Mouse (Mus musculus) lung, embryonic 16.5 days (tissue): ENCODE results near the gene Gnb1l. TPM values are rescaled to one million over a fixed set of nuclear protein-coding genes. Genes with fewer than 3 reads are reported as not detected.
A peak's percentile ranks its signal among the peaks of the same experiment; 100 is the strongest.

ENCODE experiments used
- ATAC-seq: fragments of 200-750 bp; cut with Nextera tagmentation; 2 replicates; pipeline ENCODE4 v1.8.0; 2017; ENCODE audit warnings: low read depth, mild to moderate bottlenecking, moderate library complexity
- H3K27ac ChIP-seq: fragments of 300-500 bp; sonication (generic); 2 replicates; pipeline ENCODE4 v1.5.1; 2014; ENCODE audit warnings: mild to moderate bottlenecking, control low read depth, low read length
- H3K27me3 ChIP-seq: fragments of 300-500 bp; sonication (generic); 2 replicates; pipeline ENCODE4 v1.6.1; 2014; ENCODE audit warnings: low read depth, low read length, mixed read lengths; ENCODE audit not compliant: control insufficient read depth, insufficient read depth
- H3K36me3 ChIP-seq: fragments of 300-500 bp; sonication (generic); 2 replicates; pipeline ENCODE4 v1.6.1; 2014; ENCODE audit warnings: low read length; ENCODE audit not compliant: control insufficient read depth, insufficient read depth
- H3K4me1 ChIP-seq: fragments of 300-500 bp; sonication (generic); replicated peaks from 2 replicates; pipeline ENCODE4 v1.6.1; 2014; ENCODE audit warnings: low read length, mixed read lengths; ENCODE audit not compliant: control insufficient read depth, insufficient read depth
- H3K4me2 ChIP-seq: fragments of 300-500 bp; sonication (generic); 2 replicates; pipeline ENCODE4 v1.6.1; 2014; ENCODE audit warnings: low read depth, low read length, control low read depth
- H3K4me3 ChIP-seq: fragments of 300-500 bp; sonication (generic); 2 replicates; pipeline ENCODE4 v1.5.1; 2014; ENCODE audit warnings: mild to moderate bottlenecking, low read length, control low read depth
- H3K9ac ChIP-seq: fragments of 300-500 bp; sonication (generic); 2 replicates; pipeline ENCODE4 v1.6.1; 2014; ENCODE audit warnings: low read length, control low read depth
- H3K9me3 ChIP-seq: fragments of 300-500 bp; sonication (generic); 2 replicates; pipeline ENCODE4 v1.6.1; 2016; ENCODE audit warnings: low read length; ENCODE audit not compliant: control insufficient read depth
- WGBS: fragments of 180-500 bp; shearing (Covaris S2); extraction: QIAGEN DNeasy Blood & Tissue Kit; methylation state at CpG from one replicate; pipeline ENCODE4 v1.1.7; 2014; 5-methylcytosine and 5-hydroxymethylcytosine counted together
- polyA plus RNA-seq: library from polyadenylated mRNA; unstranded; fragments of >200 nt; fragmentation: Nextera tagmentation; extraction: Ambion mirVana; gene quantifications from 2 replicates; pipeline ENCODE4 v1.2.1, GENCODE M21; 2015

The Gnb1l gene
- polyA plus RNA-seq, 1 experiment from 2014 or later, result 14.1 TPM

DNA sequence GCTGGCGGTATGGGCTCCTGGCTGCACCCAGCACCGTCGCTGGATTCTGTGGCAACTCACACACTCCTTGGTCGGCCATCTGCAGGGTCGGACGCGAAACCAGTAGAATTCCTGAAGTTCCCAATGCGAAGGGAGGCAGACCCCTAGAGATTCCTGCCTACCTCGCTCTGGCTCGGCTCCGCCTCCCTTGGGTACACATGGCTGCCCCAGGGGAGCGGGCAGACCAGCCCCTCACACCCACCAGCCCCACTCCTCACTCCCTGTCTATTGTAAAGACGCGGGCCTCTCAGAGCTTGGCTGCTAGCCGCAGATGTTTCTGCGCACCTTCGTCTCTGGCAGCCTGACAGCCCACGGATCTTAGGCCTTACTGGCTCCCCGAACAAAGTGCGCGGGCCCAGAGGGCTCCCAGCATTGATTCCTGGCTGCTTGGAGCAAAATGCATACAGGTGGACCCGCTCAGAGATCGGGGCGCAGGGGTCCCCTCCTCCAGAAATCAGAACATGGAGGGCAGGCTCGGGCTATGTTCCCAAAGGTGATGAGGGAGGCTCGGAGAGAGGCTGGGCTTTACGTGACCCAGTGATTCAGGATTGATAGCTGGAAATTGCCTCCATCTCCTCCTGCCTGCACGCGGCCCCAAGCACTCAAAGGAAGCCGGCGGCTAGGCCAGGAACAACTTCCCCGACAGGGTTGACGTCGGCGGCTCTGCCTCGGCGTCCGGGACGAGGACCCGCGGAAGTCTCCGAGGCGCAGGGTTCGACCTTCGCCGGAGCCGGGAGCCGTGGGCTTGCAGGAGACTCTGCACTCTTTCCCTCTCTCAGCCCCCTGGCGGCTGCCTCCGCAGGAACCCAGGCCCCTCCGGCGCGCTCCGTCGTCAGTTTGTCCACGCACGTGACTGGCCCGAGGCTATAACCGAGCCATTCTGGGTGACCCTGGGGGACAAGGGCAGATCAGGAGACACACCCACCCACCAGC, 92.8 kb downstream of the Gnb1l start:
- Histone ChIP-seq H3K27me3 (peaks cover 55% of the 10 kb centered on the region), H3K4me2 (peak overlapping the region; percentile 67), H3K9ac (peak overlapping the region; percentile 1; the same call in 1 of the 2 replicates), H3K4me3 (peak overlapping the region; percentile 51), H3K9me3 (no peaks in the 10 kb centered on the region), H3K36me3 (no peaks in the 10 kb centered on the region), H3K4me1 (peaks cover 24% of the 10 kb centered on the region), H3K27ac (peak overlapping the region; percentile 49; the same call in 1 of the 2 replicates)
- peak; percentile 24 for ATAC-seq
- whole genome bisulfite sequencing, result 4% methylated on average over 59 of the region's 59 CpGs

DNA sequence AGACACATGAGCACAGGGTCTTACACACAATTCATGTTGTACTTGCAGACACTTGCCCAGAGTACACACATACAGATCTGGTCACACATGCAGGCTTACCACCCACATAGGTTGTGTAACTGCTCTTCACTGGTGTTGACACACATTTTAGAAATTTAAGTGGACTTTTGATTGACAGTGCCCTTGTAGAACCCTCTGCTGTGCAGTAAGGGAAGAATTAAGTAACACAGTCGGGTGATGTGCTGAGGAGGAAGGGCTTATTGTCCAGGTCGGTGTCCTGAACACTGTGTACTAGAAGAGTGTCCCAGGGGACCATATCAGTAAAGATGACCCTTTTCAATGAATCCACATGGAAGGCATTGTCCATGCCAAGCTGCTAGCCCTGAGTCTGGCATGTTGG, 95.4 kb downstream of the Gnb1l start:
- peaks cover 33% of the 10 kb centered on the region for H3K27me3 ChIP-seq
- 80% methylated on average over 2 of the region's 2 CpGs for WGBS
- no peak overlapping the region for H3K9ac ChIP-seq
- no peak overlapping the region for H3K27ac ChIP-seq
- no peaks in the 10 kb centered on the region for H3K36me3 ChIP-seq
- no peak overlapping the region for H3K4me3 ChIP-seq
- no peak overlapping the region for H3K4me2 ChIP-seq
- peaks cover 11% of the 10 kb centered on the region for H3K4me1 ChIP-seq
- H3K9me3 ChIP-seq, result no peaks in the 10 kb centered on the region
- no peak for ATAC-seq

DNA sequence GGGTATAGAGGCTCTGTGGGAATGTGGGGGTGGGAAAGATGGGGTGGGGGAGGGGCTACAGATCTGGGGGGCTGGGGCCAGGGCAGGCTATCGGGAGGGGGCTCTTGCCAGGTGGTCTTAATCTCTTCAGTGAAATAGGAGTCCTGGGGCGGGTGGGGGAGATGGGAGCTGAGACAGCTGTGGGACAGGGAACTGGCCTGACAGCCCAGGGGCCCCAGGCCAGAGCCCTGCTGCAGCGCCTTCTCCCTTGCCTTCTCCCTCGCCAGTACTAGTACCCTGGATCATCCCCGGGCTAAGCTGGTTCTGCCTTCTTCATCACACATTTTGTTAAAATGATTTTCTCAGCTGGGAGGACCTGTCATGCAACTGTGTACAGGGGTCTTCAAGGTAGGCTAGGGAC, 97.7 kb downstream of the Gnb1l start:
- H3K9me3 ChIP-seq, result no peaks in the 10 kb centered on the region
- no peak overlapping the region for H3K4me2 ChIP-seq
- peaks cover 7% of the 10 kb centered on the region; the same call in 1 of the 2 replicates for H3K4me1 ChIP-seq
- H3K4me3 ChIP-seq, result no peak overlapping the region
- H3K36me3 ChIP-seq, result no peaks in the 10 kb centered on the region
- H3K27me3 ChIP-seq, result peaks cover 10% of the 10 kb centered on the region
- no peak for ATAC-seq
- no peak overlapping the region for H3K9ac ChIP-seq
- H3K27ac ChIP-seq, result no peak overlapping the region
- WGBS, result 52% methylated on average over 5 of the region's 5 CpGs

DNA sequence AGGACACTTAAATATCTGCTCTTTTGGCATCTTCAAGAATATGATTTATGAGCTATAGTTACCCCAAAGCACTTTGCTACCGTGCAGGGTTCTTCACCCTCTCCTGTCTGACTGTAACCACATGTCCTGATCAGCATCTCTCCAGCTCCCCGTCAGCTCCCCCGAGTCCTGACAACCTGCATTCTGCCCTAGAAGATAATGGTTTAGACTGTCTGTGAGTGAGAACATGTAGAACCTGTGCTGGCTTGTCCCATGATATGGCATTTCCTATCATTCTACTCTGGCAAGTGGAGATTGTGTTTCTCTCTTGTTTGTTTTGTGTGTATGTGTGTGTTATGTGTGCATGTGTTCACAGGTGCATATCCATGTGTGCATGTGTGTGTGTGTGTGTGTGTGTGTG, 99.5 kb downstream of the Gnb1l start:
- Histone ChIP-seq H3K4me3 (no peak overlapping the region), H3K4me2 (no peak overlapping the region), H3K9ac (no peak overlapping the region), H3K36me3 (no peaks in the 10 kb centered on the region), H3K27ac (no peak overlapping the region), H3K9me3 (no peaks in the 10 kb centered on the region), H3K4me1 (0 out of 2 replicates have a peak, but pooled peaks cover 8% of the 10 kb centered on the region), H3K27me3 (peaks cover 3% of the 10 kb centered on the region; the same call in 1 of the 2 replicates)
- WGBS, result 55% methylated on average over 3 of the region's 3 CpGs
- ATAC-seq, result no peak

DNA sequence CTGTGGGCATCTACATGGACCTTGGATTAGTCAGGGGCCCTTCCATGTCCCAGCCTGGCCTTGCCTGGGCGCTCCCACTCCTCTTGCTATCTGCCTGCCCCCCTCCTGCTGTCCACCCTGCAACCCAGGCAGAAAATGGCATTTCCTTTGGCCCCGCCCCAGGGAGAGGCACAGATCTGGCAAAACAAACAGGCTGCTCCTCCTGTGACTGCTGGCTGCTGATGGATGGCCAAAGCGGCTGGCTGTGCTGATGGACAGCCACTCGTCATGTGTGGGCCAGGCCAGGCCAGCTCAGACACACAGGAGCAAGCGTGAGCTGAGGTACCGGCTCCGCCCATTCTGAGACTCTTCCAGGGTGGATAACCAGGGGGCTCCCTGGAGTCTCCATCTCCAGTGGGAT, 102.9 kb downstream of the Gnb1l start:
- peaks cover 20% of the 10 kb centered on the region; the same call in 1 of the 2 replicates for H3K4me1 ChIP-seq
- H3K4me3 ChIP-seq, result no peak overlapping the region
- no peak for ATAC-seq
- H3K27ac ChIP-seq, result no peak overlapping the region
- no peaks in the 10 kb centered on the region for H3K27me3 ChIP-seq
- no peaks in the 10 kb centered on the region for H3K9me3 ChIP-seq
- no peaks in the 10 kb centered on the region for H3K36me3 ChIP-seq
- 50% methylated on average over 7 of the region's 7 CpGs for WGBS
- no peak overlapping the region for H3K9ac ChIP-seq
- no peak overlapping the region for H3K4me2 ChIP-seq

DNA sequence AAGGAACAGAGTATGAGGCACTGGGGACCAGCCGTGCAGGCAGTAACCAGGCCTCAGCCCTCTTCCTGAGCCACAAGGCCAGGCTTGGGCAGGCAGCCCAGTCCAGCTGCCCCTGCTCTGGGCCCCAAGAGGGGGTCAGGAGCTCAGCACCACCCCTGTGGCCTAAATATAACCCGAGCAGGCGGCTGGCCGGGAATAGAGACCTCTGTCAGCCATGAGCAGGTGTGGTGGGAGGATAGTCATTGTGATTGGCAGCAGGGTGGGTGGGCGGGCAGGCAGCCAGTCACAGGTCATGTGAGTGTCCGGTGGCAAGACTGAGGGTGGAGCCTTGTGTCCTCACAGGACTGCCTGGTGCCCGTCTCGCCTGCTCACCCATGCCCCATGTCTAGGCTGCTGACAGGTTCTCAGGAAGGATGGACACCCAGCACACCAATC, 105.8 kb downstream of the Gnb1l start:
- no peak overlapping the region for H3K4me2 ChIP-seq
- no peaks in the 10 kb centered on the region for H3K9me3 ChIP-seq
- peaks cover 27% of the 10 kb centered on the region for H3K4me1 ChIP-seq
- no peaks in the 10 kb centered on the region for H3K27me3 ChIP-seq
- ATAC-seq, result peak; percentile 7; the same call in 1 of the 2 replicates
- 53% methylated on average over 8 of the region's 8 CpGs for WGBS
- H3K4me3 ChIP-seq, result no peak overlapping the region
- no peak overlapping the region; the same call in 1 of the 2 replicates for H3K27ac ChIP-seq
- H3K9ac ChIP-seq, result peak overlapping the region; percentile 12; the same call in 1 of the 2 replicates
- H3K36me3 ChIP-seq, result no peaks in the 10 kb centered on the region

DNA sequence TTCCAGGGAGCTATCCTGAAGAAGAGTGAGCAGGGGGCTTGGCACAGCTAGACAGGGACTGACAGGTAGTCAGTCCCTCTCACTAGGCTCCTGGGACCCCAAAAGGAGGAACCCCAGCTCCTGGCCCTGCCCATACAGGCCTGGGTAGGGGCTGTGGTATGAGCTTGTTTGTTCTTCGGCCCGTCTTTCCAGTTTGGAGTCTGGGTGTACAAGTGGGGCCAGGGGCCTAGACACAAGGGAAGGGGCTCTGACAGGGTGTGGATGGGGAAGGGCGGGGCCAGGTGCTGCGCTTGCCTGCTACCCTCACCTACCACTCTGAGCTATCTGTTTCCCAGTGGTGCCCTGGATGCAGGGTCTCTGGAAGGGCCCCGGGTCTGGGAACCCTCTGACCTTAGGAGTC, 107.2 kb downstream of the Gnb1l start:
- peak; percentile 68 for ATAC-seq
- no peak overlapping the region for H3K4me3 ChIP-seq
- no peaks in the 10 kb centered on the region for H3K36me3 ChIP-seq
- peaks cover 27% of the 10 kb centered on the region for H3K4me1 ChIP-seq
- H3K4me2 ChIP-seq, result no peak overlapping the region
- 54% methylated on average over 5 of the region's 5 CpGs for WGBS
- H3K9me3 ChIP-seq, result no peaks in the 10 kb centered on the region
- H3K27ac ChIP-seq, result peak overlapping the region; percentile 33
- no peak overlapping the region for H3K9ac ChIP-seq
- no peaks in the 10 kb centered on the region; the same call in 1 of the 2 replicates for H3K27me3 ChIP-seq

DNA sequence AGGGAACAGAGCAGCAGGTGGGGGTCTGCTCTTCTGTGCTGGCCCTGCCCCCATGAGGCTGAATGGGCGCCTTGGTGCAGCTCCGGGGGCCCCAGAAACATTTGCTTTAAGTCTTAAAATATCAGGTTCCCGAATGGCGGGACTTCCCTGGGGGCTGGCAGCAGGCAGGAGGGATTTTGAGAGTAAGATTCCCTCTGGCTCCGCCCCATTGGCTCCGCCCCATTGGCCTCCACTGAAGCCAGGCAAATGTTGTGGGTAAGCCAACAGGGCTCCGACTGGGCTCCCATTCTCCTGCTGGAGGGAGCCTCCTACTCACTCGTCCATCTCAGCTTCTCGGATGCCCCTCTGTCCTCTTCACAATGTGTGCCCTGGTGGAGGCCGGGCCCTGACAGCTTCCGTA, 109.7 kb downstream of the Gnb1l start:
- Histone ChIP-seq H3K4me2 (peak overlapping the region; percentile 38; the same call in 1 of the 2 replicates), H3K9ac (peak overlapping the region; percentile 27; the same call in 1 of the 2 replicates), H3K27ac (no peak overlapping the region), H3K4me3 (no peak overlapping the region), H3K36me3 (no peaks in the 10 kb centered on the region), H3K27me3 (no peaks in the 10 kb centered on the region; the same call in 1 of the 2 replicates), H3K4me1 (peaks cover 26% of the 10 kb centered on the region), H3K9me3 (no peaks in the 10 kb centered on the region)
- WGBS, result 17% methylated on average over 11 of the region's 11 CpGs
- ATAC-seq, result no peak

DNA sequence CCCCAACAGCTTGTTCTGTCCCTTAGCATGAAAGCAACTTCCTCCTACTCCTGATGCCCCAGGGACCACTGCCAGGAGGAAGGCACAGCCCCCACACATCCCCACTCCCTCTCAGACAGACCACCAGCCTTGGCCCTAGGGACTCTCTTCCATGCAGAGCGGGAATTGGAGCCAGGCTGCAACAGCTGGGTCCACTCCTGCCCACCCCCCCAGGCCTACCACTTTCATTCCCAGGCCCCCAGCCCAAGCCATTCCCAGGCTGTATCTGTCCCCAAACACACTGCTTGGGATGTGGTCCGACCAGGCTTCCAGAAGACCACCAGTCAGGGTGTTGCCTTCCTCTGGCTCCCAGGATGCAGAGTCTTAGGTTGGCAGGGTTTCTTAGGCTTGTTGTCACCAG, 110.6 kb downstream of the Gnb1l start:
- Histone ChIP-seq H3K9ac (no peak overlapping the region), H3K9me3 (no peaks in the 10 kb centered on the region), H3K4me2 (no peak overlapping the region), H3K27me3 (no peaks in the 10 kb centered on the region; the same call in 1 of the 2 replicates), H3K4me3 (no peak overlapping the region), H3K36me3 (no peaks in the 10 kb centered on the region), H3K4me1 (peaks cover 22% of the 10 kb centered on the region), H3K27ac (no peak overlapping the region)
- WGBS, result 53% methylated on average over 2 of the region's 2 CpGs
- 0 out of 2 replicates have a peak, but pooled peaks have one; percentile 12 for ATAC-seq
